Mouse (Mus musculus): ENCODE results near the gene Apbb1.

Gene Apbb1

GRCm38 (mm10) chr7:105581094-105581703 lies at the start of gene Apbb1:
TSS of gene Apbb1 (minus strand) at chr7:105581653.
- peak; percentile 80 for DNase-seq (ENCODE audit: low spot score)

GRCm38 (mm10) chr7:105628633-105629032 lies 47.2 kb upstream of the Apbb1 start:
- peak; percentile 89 for DNase-seq (ENCODE audit: low spot score)

GRCm38 (mm10) chr7:105625397-105625796 lies 43.9 kb upstream of the Apbb1 start:
- DNase-seq (ENCODE audit: low spot score): no peak

- no peak for DNase-seq (ENCODE audit: low spot score)
These were observed 40.3 kb upstream of the Apbb1 start for GRCm38 (mm10) chr7:105621646-105622292.

GRCm38 (mm10) chr7:105621053-105621452 lies 39.6 kb upstream of the Apbb1 start:
- DNase-seq (ENCODE audit: low spot score): peak; percentile 58

- no peak for DNase-seq (ENCODE audit: low spot score)
These were observed 38.2 kb upstream of the Apbb1 start for GRCm38 (mm10) chr7:105619701-105620100.

GRCm38 (mm10) chr7:105617810-105618209 lies 36.4 kb upstream of the Apbb1 start:
- no peak for DNase-seq (ENCODE audit: low spot score)

GRCm38 (mm10) chr7:105616561-105616960 lies 35.1 kb upstream of the Apbb1 start:
- no peak for DNase-seq (ENCODE audit: low spot score)

GRCm38 (mm10) chr7:105615720-105616119 lies 34.3 kb upstream of the Apbb1 start:
- no peak for DNase-seq (ENCODE audit: low spot score)

GRCm38 (mm10) chr7:105614400-105614799 lies 32.9 kb upstream of the Apbb1 start:
- DNase-seq (ENCODE audit: low spot score): no peak

GRCm38 (mm10) chr7:105611767-105612166 lies 30.3 kb upstream of the Apbb1 start:
- DNase-seq (ENCODE audit: low spot score): no peak

- DNase-seq (ENCODE audit: low spot score): no peak
These were observed 27.0 kb upstream of the Apbb1 start for GRCm38 (mm10) chr7:105608467-105608866.

- DNase-seq (ENCODE audit: low spot score): peak; percentile 48
These were observed 21.6 kb upstream of the Apbb1 start for GRCm38 (mm10) chr7:105602860-105603623.

GRCm38 (mm10) chr7:105590097-105590496 lies 8.6 kb upstream of the Apbb1 start:
- no peak for DNase-seq (ENCODE audit: low spot score)

- no peak for DNase-seq (ENCODE audit: low spot score)
These were observed 7.0 kb upstream of the Apbb1 start for GRCm38 (mm10) chr7:105588325-105588912.

GRCm38 (mm10) chr7:105581959-105582358 lies 506 bp upstream of the Apbb1 start:
- DNase-seq (ENCODE audit: low spot score): no peak

- peak; percentile 41 for DNase-seq (ENCODE audit: low spot score)
These were observed 795 bp downstream of the Apbb1 start for GRCm38 (mm10) chr7:105580627-105581089.

GRCm38 (mm10) chr7:105578481-105578880 lies 3.0 kb downstream of the Apbb1 start:
- peak; percentile 21 for DNase-seq (ENCODE audit: low spot score)

GRCm38 (mm10) chr7:105577377-105577871 lies 4.0 kb downstream of the Apbb1 start:
- no peak for DNase-seq (ENCODE audit: low spot score)

- DNase-seq (ENCODE audit: low spot score): no peak
These were observed 5.2 kb downstream of the Apbb1 start for GRCm38 (mm10) chr7:105576166-105576748.

- DNase-seq (ENCODE audit: low spot score): no peak
These were observed 6.9 kb downstream of the Apbb1 start for GRCm38 (mm10) chr7:105574537-105574936.

GRCm38 (mm10) chr7:105572949-105573348 lies 8.5 kb downstream of the Apbb1 start:
- DNase-seq (ENCODE audit: low spot score): no peak
